Mouse (Mus musculus): ENCODE measurements at regions not wholly inside any gene's neighbourhood (a gene's known extent, or its start where the extent isn't known, plus 50 kb on each side); places are given as distances from the start of the nearest gene placed in this dataset.

- Histone ChIP-seq H3K9ac (ENCODE audit: insufficient read depth, low read depth, low read length, poor library complexity, severe bottlenecking) (no peak overlapping the region), H3K4me1 (ENCODE audit: control insufficient read depth in 2 of 2, insufficient read depth in 2 of 2, low read length in 2 of 2, poor library complexity in 1 of 2) (peaks cover 0 to 3% of the 10 kb centered on the region in 2 experiments; a peak in 1 of 4 replicates), H3K9me3 (ENCODE audit: control insufficient read depth, insufficient read depth, low read depth, low read length) (no peaks in the 10 kb centered on the region), H3K27ac (ENCODE audit: insufficient read depth, low read depth, low read length, poor library complexity, severe bottlenecking) (no peak overlapping the region), H3K36me3 (ENCODE audit: control insufficient read depth, insufficient read depth, low read length, poor library complexity, severe bottlenecking) (no peaks in the 10 kb centered on the region), H3K4me3 (ENCODE audit: insufficient read depth in 1 of 2, low read depth in 1 of 2, low read length in 2 of 2, poor library complexity in 1 of 2, severe bottlenecking in 1 of 2) (no peak overlapping the region)
- TF ChIP-seq ZNF384 (IDR thresholded peaks at IDR 0.05; ENCODE audit: low read depth, low read length) (no peak), CHD2 (IDR thresholded peaks at IDR 0.05; ENCODE audit: low read depth, low read length) (no peak), ZC3H11A (IDR thresholded peaks at IDR 0.05; ENCODE audit: borderline replicate concordance, low read depth, low read length) (no peak)
- DNase-seq (ENCODE audit: low read depth, low spot score), result no peak
- in situ Hi-C loops (cut with MboI; ENCODE audit: low sequenced_read_pairs in 2 of 2, unreplicated experiment in 2 of 2), result no loop called here
These were observed 191.1 kb downstream of the Dyrk2 start for GRCm38 (mm10) chr10:118678750-118679418.

DNA sequence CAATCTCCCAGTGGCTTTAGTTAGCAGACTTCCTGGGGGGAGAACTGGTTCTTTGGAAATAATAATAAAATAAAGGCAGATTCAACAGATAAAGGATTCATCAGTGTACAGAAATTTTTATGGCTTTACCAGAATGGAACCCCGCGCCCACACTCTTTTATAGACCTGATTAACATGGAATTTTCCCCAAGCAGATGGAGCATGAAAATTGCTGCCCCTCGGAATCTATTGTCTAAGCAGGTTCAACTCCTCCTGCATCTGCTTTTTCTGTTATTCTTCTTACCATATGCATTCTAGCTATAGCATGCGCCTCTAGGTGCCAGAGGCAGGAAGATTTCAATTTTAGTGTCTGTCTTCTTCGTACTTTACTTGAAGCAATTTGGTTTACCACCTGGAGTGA is 190.5 kb downstream of the Dyrk2 start:
- Histone ChIP-seq H3K9ac (ENCODE audit: insufficient read depth, low read depth, low read length, poor library complexity, severe bottlenecking) (no peak overlapping the region), H3K4me3 (ENCODE audit: insufficient read depth in 1 of 2, low read depth in 1 of 2, low read length in 2 of 2, poor library complexity in 1 of 2, severe bottlenecking in 1 of 2) (no peak overlapping the region), H3K36me3 (ENCODE audit: control insufficient read depth, insufficient read depth, low read length, poor library complexity, severe bottlenecking) (no peaks in the 10 kb centered on the region), H3K4me1 (ENCODE audit: control insufficient read depth in 2 of 2, insufficient read depth in 2 of 2, low read length in 2 of 2, poor library complexity in 1 of 2) (peaks cover 0 to 3% of the 10 kb centered on the region in 2 experiments; a peak in 1 of 4 replicates), H3K9me3 (ENCODE audit: control insufficient read depth, insufficient read depth, low read depth, low read length) (no peaks in the 10 kb centered on the region), H3K27ac (ENCODE audit: insufficient read depth, low read depth, low read length, poor library complexity, severe bottlenecking) (no peak overlapping the region)
- in situ Hi-C loops (cut with MboI; ENCODE audit: low sequenced_read_pairs in 2 of 2, unreplicated experiment in 2 of 2), result no loop called here
- TF ChIP-seq HCFC1 (IDR thresholded peaks at IDR 0.05; ENCODE audit: borderline replicate concordance, insufficient read depth, low read length), result no peak
- TF ChIP-seq MAFK (IDR thresholded peaks at IDR 0.05; ENCODE audit: insufficient read depth, low read depth, low read length), result no peak
- TF ChIP-seq ZC3H11A (IDR thresholded peaks at IDR 0.05; ENCODE audit: borderline replicate concordance, low read depth, low read length), result no peak
- no peak for TF ChIP-seq ZNF384 (IDR thresholded peaks at IDR 0.05; ENCODE audit: low read depth, low read length)
- TF ChIP-seq CHD2 (IDR thresholded peaks at IDR 0.05; ENCODE audit: low read depth, low read length), result no peak
- no peak for DNase-seq (ENCODE audit: low read depth, low spot score)

GRCm38 (mm10) chr10:118680896-118681295 is 189.1 kb downstream of the Dyrk2 start:
- DNase-seq (ENCODE audit: low read depth, low spot score), result no peak
- Histone ChIP-seq H3K9me3 (ENCODE audit: control insufficient read depth, insufficient read depth, low read depth, low read length) (no peaks in the 10 kb centered on the region), H3K4me3 (ENCODE audit: insufficient read depth in 1 of 2, low read depth in 1 of 2, low read length in 2 of 2, poor library complexity in 1 of 2, severe bottlenecking in 1 of 2) (no peak overlapping the region), H3K27ac (ENCODE audit: insufficient read depth, low read depth, low read length, poor library complexity, severe bottlenecking) (no peak overlapping the region), H3K36me3 (ENCODE audit: control insufficient read depth, insufficient read depth, low read length, poor library complexity, severe bottlenecking) (no peaks in the 10 kb centered on the region), H3K9ac (ENCODE audit: insufficient read depth, low read depth, low read length, poor library complexity, severe bottlenecking) (no peak overlapping the region), H3K4me1 (ENCODE audit: control insufficient read depth in 2 of 2, insufficient read depth in 2 of 2, low read length in 2 of 2, poor library complexity in 1 of 2) (peaks cover 0 to 1% of the 10 kb centered on the region in 2 experiments; a peak in 1 of 4 replicates)
- in situ Hi-C loops (cut with MboI; ENCODE audit: low sequenced_read_pairs in 2 of 2, unreplicated experiment in 2 of 2), result no loop called here
- TF ChIP-seq ZNF384 (IDR thresholded peaks at IDR 0.05; ENCODE audit: low read depth, low read length), result no peak
- no peak for TF ChIP-seq CHD2 (IDR thresholded peaks at IDR 0.05; ENCODE audit: low read depth, low read length)
- TF ChIP-seq ZC3H11A (IDR thresholded peaks at IDR 0.05; ENCODE audit: borderline replicate concordance, low read depth, low read length), result no peak
- TF ChIP-seq MAFK (IDR thresholded peaks at IDR 0.05; ENCODE audit: insufficient read depth, low read depth, low read length), result no peak
- TF ChIP-seq HCFC1 (IDR thresholded peaks at IDR 0.05; ENCODE audit: borderline replicate concordance, insufficient read depth, low read length), result no peak

- H3K36me3 ChIP-seq (ENCODE audit: control insufficient read depth, insufficient read depth, low read length, poor library complexity, severe bottlenecking), result no peaks in the 10 kb centered on the region
- no peak overlapping the region for H3K4me3 ChIP-seq (ENCODE audit: insufficient read depth in 1 of 2, low read depth in 1 of 2, low read length in 2 of 2, poor library complexity in 1 of 2, severe bottlenecking in 1 of 2)
- no peaks in the 10 kb centered on the region for H3K4me1 ChIP-seq (ENCODE audit: control insufficient read depth in 2 of 2, insufficient read depth in 2 of 2, low read length in 2 of 2, poor library complexity in 1 of 2)
- H3K27ac ChIP-seq (ENCODE audit: insufficient read depth, low read depth, low read length, poor library complexity, severe bottlenecking), result no peak overlapping the region
- DNase-seq (ENCODE audit: low read depth, low spot score), result no peak
- H3K9me3 ChIP-seq (ENCODE audit: control insufficient read depth, insufficient read depth, low read depth, low read length), result no peaks in the 10 kb centered on the region
- H3K9ac ChIP-seq (ENCODE audit: insufficient read depth, low read depth, low read length, poor library complexity, severe bottlenecking), result no peak overlapping the region
- TF ChIP-seq MAFK (IDR thresholded peaks at IDR 0.05; ENCODE audit: insufficient read depth, low read depth, low read length), result no peak
- no peak for TF ChIP-seq HCFC1 (IDR thresholded peaks at IDR 0.05; ENCODE audit: borderline replicate concordance, insufficient read depth, low read length)
- TF ChIP-seq CHD2 (IDR thresholded peaks at IDR 0.05; ENCODE audit: low read depth, low read length), result no peak
- TF ChIP-seq ZC3H11A (IDR thresholded peaks at IDR 0.05; ENCODE audit: borderline replicate concordance, low read depth, low read length), result no peak
- no peak for TF ChIP-seq ZNF384 (IDR thresholded peaks at IDR 0.05; ENCODE audit: low read depth, low read length)
- in situ Hi-C loops (cut with MboI; ENCODE audit: low sequenced_read_pairs in 2 of 2, unreplicated experiment in 2 of 2), result no loop called here
These were observed 186.7 kb downstream of the Dyrk2 start for GRCm38 (mm10) chr10:118683356-118683755.

All from ES-E14 (cell line).